Mouse (Mus musculus) heart, adult 2 months (tissue): ENCODE data around the gene Trim27.

Experiments
- CTCF ChIP-seq: fragments of 200-600 bp; IDR thresholded peaks from 2 replicates; pipeline ENCODE4 v1.8.1; 2022; ENCODE audit warnings: antibody characterized with exemption, mild to moderate bottlenecking, moderate library complexity
- EP300 ChIP-seq: fragments of 200-500 bp; IDR thresholded peaks from 2 replicates; pipeline ENCODE4 v1.6.1; 2011; ENCODE audit warnings: low read depth, low read length, control low read depth; ENCODE audit not compliant: insufficient read depth

DNA sequence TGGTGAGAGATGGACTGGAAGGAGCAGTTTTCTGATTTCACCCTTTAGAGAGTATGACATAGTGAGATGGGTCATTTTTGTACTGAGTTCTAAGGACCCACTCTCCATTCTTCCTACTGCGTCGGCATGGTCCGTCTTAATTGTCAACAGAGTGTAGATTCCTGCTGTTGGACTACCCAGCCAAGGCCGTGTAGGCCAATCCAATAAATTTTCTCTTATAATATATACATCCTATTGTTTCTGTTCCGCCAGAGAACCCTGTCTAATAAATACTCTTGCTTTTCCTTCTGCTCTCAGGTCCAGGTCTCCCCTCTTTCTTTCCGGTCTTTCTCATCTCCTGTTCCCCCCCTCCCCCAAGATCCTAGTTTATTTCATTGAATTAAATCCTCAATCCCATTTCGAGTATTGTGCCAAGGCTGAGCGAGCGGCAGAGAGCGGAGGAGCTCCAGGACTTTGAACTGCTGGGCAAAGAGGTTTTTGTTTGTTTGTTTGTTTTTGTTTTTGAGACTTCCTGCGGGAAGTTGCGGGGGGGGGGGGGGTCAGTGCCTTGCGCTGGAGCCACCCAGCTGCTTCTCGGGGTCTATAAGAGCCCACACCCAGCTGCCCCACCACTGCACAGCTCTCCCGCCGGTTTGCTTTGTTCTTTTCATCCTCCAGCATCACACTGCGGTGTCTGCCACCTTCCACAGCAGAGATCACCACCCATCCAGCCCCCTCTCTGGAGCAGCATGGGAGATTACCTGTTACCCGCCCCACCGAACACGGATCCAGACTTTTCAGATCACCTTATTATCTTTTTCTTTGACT is 42.6 kb downstream of the Trim27 start:
- TF ChIP-seq CTCF (no peak), EP300 (no peak)
